Mouse (Mus musculus) heart, postnatal 0 days (tissue): ENCODE data around the gene Mettl26. TPM values are rescaled to one million over a fixed set of nuclear protein-coding genes. Genes with fewer than 3 reads are reported as not detected.
A peak's percentile ranks its signal among the peaks of the same experiment; 100 is the strongest.

Experiments
- ATAC-seq: fragments of 200-750 bp; cut with Nextera tagmentation; 2 replicates; pipeline ENCODE4 v1.8.0; 2017; ENCODE audit warnings: low read depth, moderate number of reproducible peaks, moderate library complexity; ENCODE audit not compliant: insufficient read depth
- DNase-seq: peaks from one replicate; pipeline ENCODE4 v3.0.0-alpha.2; 2016; ENCODE audit warnings: low spot score
- H3K27ac ChIP-seq: fragments of 300-500 bp; sonication (generic); 2 replicates; pipeline ENCODE4 v1.5.1; 2014; ENCODE audit warnings: low read depth, mild to moderate bottlenecking
- H3K27me3 ChIP-seq: fragments of 300-500 bp; sonication (generic); 2 replicates; pipeline ENCODE4 v1.6.1; 2014; ENCODE audit warnings: low read length, mixed read lengths; ENCODE audit not compliant: control insufficient read depth, insufficient read depth
- H3K36me3 ChIP-seq: fragments of 300-500 bp; sonication (generic); replicated peaks from 2 replicates; pipeline ENCODE4 v1.6.1; 2014; ENCODE audit warnings: low read length, mixed read lengths; ENCODE audit not compliant: control insufficient read depth, insufficient read depth
- H3K4me1 ChIP-seq: fragments of 300-500 bp; sonication (generic); 2 replicates; pipeline ENCODE4 v1.6.1; 2014; ENCODE audit warnings: antibody characterized with exemption; ENCODE audit not compliant: control insufficient read depth, insufficient read depth
- H3K4me2 ChIP-seq: fragments of 300-500 bp; sonication (generic); 2 replicates; pipeline ENCODE4 v1.6.1; 2014; ENCODE audit warnings: low read depth, mild to moderate bottlenecking, low read length, moderate library complexity
- H3K4me3 ChIP-seq: fragments of 300-500 bp; sonication (generic); 2 replicates; pipeline ENCODE4 v1.5.1; 2014; ENCODE audit warnings: low read depth, low read length
- H3K9ac ChIP-seq: fragments of 300-500 bp; sonication (generic); replicated peaks from 2 replicates; pipeline ENCODE4 v1.6.1; 2014; ENCODE audit warnings: low read depth, low read length, mixed read lengths
- H3K9me3 ChIP-seq: fragments of 300-500 bp; sonication (generic); replicated peaks from 2 replicates; pipeline ENCODE4 v1.6.1; 2016; ENCODE audit warnings: low read length; ENCODE audit not compliant: control insufficient read depth
- CTCF ChIP-seq: IDR thresholded peaks from 2 replicates; pipeline ENCODE4 v1.5.1; 2016; ENCODE audit warnings: antibody characterized with exemption, control low read depth, low read depth
- EP300 ChIP-seq: IDR thresholded peaks from 2 replicates; pipeline ENCODE4 v1.6.1; 2016; ENCODE audit warnings: antibody characterized with exemption, low read depth
- WGBS: fragments of 180-500 bp; shearing (Covaris S2); extraction: QIAGEN DNeasy Blood & Tissue Kit; methylation state at CpG from one replicate; pipeline ENCODE4 v1.1.7; 2014; 5-methylcytosine and 5-hydroxymethylcytosine counted together
- polyA plus RNA-seq: library from polyadenylated mRNA; unstranded; fragments of >200 nt; fragmentation: Nextera tagmentation; extraction: Ambion mirVana; gene quantifications from 2 replicates; pipeline ENCODE4 v1.2.1, GENCODE M21; 2015
- total RNA-seq: library from RNA; depleted of rRNA; stranded (reverse); fragments of >200 nt; gene quantifications from 2 replicates; pipeline ENCODE4 v1.2.3, GENCODE M21; 2014; ENCODE audit warnings: low replicate concordance

Gene Mettl26
- total and polyA plus RNA-seq, 2 experiments from 2014 or later = 27.8 to 28.1 TPM

GRCm38 (mm10) chr17:25828223-25828594, 46.7 kb upstream of the Mettl26 start:
- no peaks in the 10 kb centered on the region for H3K27me3 ChIP-seq
- WGBS = 85% methylated on average over 8 of the region's 8 CpGs
- peaks cover 37% of the 10 kb centered on the region for H3K4me1 ChIP-seq
- H3K4me3 ChIP-seq = peak overlapping the region; percentile 65
- H3K27ac ChIP-seq = peak overlapping the region; percentile 87; the same call in 1 of the 2 replicates
- H3K4me2 ChIP-seq = peak overlapping the region; percentile 92
- DNase-seq (no peak), ATAC-seq (no peak)
- H3K9me3 ChIP-seq = no peaks in the 10 kb centered on the region
- H3K9ac ChIP-seq = no peak overlapping the region
- peaks cover 33% of the 10 kb centered on the region for H3K36me3 ChIP-seq
- TF ChIP-seq CTCF = no peak
- no peak for TF ChIP-seq EP300

GRCm38 (mm10) chr17:25828712-25829557, 45.9 kb upstream of the Mettl26 start, which contains the start of gene Jmjd8:
Gene Jmjd8 (plus strand): TSS chr17:25828867.
- Histone ChIP-seq H3K4me3 (peak within 1 kb of the TSS; percentile 65), H3K4me2 (peak within 1 kb of the TSS; percentile 92), H3K27me3 (no peaks in the 10 kb centered on the region), H3K36me3 (peaks cover 33% of the 10 kb centered on the region), H3K27ac (peak within 1 kb of the TSS; percentile 87), H3K9ac (peak within 1 kb of the TSS; percentile 77), H3K9me3 (no peaks in the 10 kb centered on the region), H3K4me1 (peaks cover 35% of the 10 kb centered on the region)
- DNase-seq = peak; percentile 85
- no peak for ATAC-seq
- 2% methylated on average over 32 of the region's 32 CpGs for WGBS
- no peak for TF ChIP-seq EP300
- peak; percentile 30 for TF ChIP-seq CTCF

GRCm38 (mm10) chr17:25829558-25830017, 45.3 kb upstream of the Mettl26 start:
- Histone ChIP-seq H3K36me3 (peaks cover 33% of the 10 kb centered on the region), H3K9me3 (no peaks in the 10 kb centered on the region), H3K4me3 (peak overlapping the region; percentile 65), H3K27me3 (no peaks in the 10 kb centered on the region), H3K9ac (peak overlapping the region; percentile 77), H3K4me1 (peaks cover 33% of the 10 kb centered on the region), H3K4me2 (peak overlapping the region; percentile 92), H3K27ac (peak overlapping the region; percentile 87)
- TF ChIP-seq EP300 (no peak), CTCF (no peak)
- WGBS = 30% methylated on average over 8 of the region's 8 CpGs
- DNase-seq (no peak), ATAC-seq (no peak)

GRCm38 (mm10) chr17:25830200-25830753, 44.6 kb upstream of the Mettl26 start:
- 74% methylated on average over 4 of the region's 4 CpGs for whole genome bisulfite sequencing
- Histone ChIP-seq H3K9ac (no peak overlapping the region), H3K4me3 (no peak overlapping the region), H3K4me1 (peaks cover 39% of the 10 kb centered on the region), H3K4me2 (no peak overlapping the region), H3K9me3 (no peaks in the 10 kb centered on the region), H3K36me3 (peaks cover 33% of the 10 kb centered on the region), H3K27me3 (no peaks in the 10 kb centered on the region), H3K27ac (no peak overlapping the region)
- no peak for ATAC-seq
- no peak for DNase-seq
- TF ChIP-seq EP300 (no peak), CTCF (no peak)

- DNase-seq (no peak), ATAC-seq (no peak)
- whole genome bisulfite sequencing = 80% methylated on average over 14 of the region's 14 CpGs
- TF ChIP-seq EP300 = no peak
- no peak for TF ChIP-seq CTCF
- no peaks in the 10 kb centered on the region for H3K27me3 ChIP-seq
- no peak overlapping the region for H3K27ac ChIP-seq
- no peaks in the 10 kb centered on the region for H3K9me3 ChIP-seq
- peak overlapping the region; percentile 81; the same call in 1 of the 2 replicates for H3K4me2 ChIP-seq
- H3K9ac ChIP-seq = no peak overlapping the region
- H3K4me1 ChIP-seq = peaks cover 40% of the 10 kb centered on the region
- H3K4me3 ChIP-seq = no peak overlapping the region
- H3K36me3 ChIP-seq = peaks cover 32% of the 10 kb centered on the region
Observed at GRCm38 (mm10) chr17:25830806-25831431, 44.0 kb upstream of the Mettl26 start.
